Mouse (Mus musculus) E14TG2a.4 (cell line): ENCODE results near the gene Mdm2.

ENCODE experiments used
- CTCF ChIP-seq: conservative IDR thresholded peaks from 2 replicates; pipeline ENCODE4 v1.5.1; 2014; ENCODE audit warnings: low read length
- NANOG ChIP-seq: IDR thresholded peaks from 2 replicates; pipeline ENCODE4 v1.6.1; 2014; ENCODE audit warnings: borderline replicate concordance, low read length, mixed read lengths
- POU5F1 ChIP-seq: IDR thresholded peaks from 2 replicates; pipeline ENCODE4 v1.6.1; 2014; ENCODE audit warnings: low read length, borderline replicate concordance

DNA sequence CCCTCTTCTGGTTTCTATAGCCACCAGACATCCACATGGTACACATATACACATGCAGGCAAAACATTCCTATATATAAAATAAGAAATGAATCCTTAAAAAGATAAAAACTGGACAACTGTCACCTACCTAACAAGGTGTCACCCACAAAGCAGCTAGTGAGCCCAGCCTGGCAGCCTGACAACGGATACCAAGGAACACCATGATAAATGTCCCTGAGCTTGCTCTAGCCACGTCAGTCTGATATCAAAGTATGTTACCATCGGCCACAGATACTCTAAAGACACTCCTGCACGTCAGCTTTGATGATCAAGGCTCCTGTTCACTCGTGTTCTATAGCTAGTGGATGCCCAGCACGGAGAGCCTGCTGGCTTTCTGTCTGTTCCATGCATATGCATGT is 4.1 kb downstream of the Mdm2 start:
- TF ChIP-seq CTCF = no peak
- no peak for TF ChIP-seq NANOG
- no peak for TF ChIP-seq POU5F1
